Mouse (Mus musculus): ENCODE measurements around the gene Csrp2.

DNA sequence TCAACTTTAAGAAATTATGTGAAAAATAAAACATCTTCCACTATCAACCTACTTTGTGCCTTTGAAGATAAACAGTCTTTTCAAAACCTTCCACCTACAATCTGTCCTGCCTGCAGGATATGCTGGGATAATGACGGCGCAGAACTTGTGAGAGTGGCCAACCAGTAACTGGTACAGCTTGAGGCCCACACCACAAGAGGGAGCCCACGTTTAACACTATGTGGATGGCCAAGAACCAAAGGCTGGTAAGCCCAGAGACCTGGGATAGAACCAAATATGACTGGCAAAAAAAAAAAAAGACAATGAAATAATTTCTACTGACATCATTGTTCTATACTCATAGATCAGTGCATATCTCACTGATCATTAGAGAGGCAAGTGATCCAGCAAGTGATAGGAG lies 54.9 kb downstream of the Csrp2 start:
- no peak for TF ChIP-seq POLR2A (IDR thresholded peaks at IDR 0.05; ENCODE audit: low read depth, low read length)
- no peak for TF ChIP-seq CTCF (IDR thresholded peaks at IDR 0.05; ENCODE audit: extremely low read depth, insufficient read depth, insufficient read length, insufficient replicate concordance)

All from spleen, adult 2 months (tissue).